Mouse (Mus musculus) midbrain, embryonic 13.5 days (tissue): ENCODE results near the gene Pdlim3. TPM values are rescaled to one million over a fixed set of nuclear protein-coding genes. Genes with fewer than 3 reads are reported as not detected.
"Not testable (repeated sequence)": the region's sequence is repeated elsewhere in the genome, so short reads cannot be mapped to it uniquely, and the experiment has no call there.

Source experiments
- ATAC-seq: fragments of 200-750 bp; cut with Nextera tagmentation; 2 replicates; pipeline ENCODE4 v1.8.0; 2017; ENCODE audit warnings: mild to moderate bottlenecking, moderate TSS enrichment, moderate library complexity
- H3K27ac ChIP-seq: fragments of 300-500 bp; sonication (generic); 2 replicates; pipeline ENCODE4 v1.5.1; 2015; ENCODE audit warnings: inconsistent platforms, mild to moderate bottlenecking, moderate library complexity
- H3K27me3 ChIP-seq: fragments of 300-500 bp; sonication (generic); 2 replicates; pipeline ENCODE4 v1.6.1; 2015; ENCODE audit warnings: mild to moderate bottlenecking, inconsistent platforms
- H3K36me3 ChIP-seq: fragments of 300-500 bp; sonication (generic); 2 replicates; pipeline ENCODE4 v1.6.1; 2015; ENCODE audit warnings: mild to moderate bottlenecking, inconsistent platforms
- H3K4me1 ChIP-seq: fragments of 300-500 bp; sonication (generic); replicated peaks from 2 replicates; pipeline ENCODE4 v1.6.1; 2015; ENCODE audit warnings: inconsistent platforms
- H3K4me2 ChIP-seq: fragments of 300-500 bp; sonication (generic); replicated peaks from 2 replicates; pipeline ENCODE4 v1.6.1; 2015; ENCODE audit warnings: moderate library complexity, mild to moderate bottlenecking, inconsistent platforms
- H3K4me3 ChIP-seq: fragments of 300-500 bp; sonication (generic); replicated peaks from 2 replicates; pipeline ENCODE4 v1.5.1; 2015; ENCODE audit warnings: mild to moderate bottlenecking, inconsistent platforms
- H3K9ac ChIP-seq: fragments of 300-500 bp; sonication (generic); replicated peaks from 2 replicates; pipeline ENCODE4 v1.6.1; 2015; ENCODE audit warnings: mild to moderate bottlenecking, inconsistent platforms
- H3K9me3 ChIP-seq: fragments of 300-500 bp; sonication (generic); 2 replicates; pipeline ENCODE4 v1.6.1; 2016; ENCODE audit warnings: mild to moderate bottlenecking, inconsistent platforms
- WGBS: fragments of 180-500 bp; shearing (Covaris S2); methylation state at CpG from one replicate; pipeline ENCODE4 v1.1.7; 2015; 5-methylcytosine and 5-hydroxymethylcytosine counted together
- polyA plus RNA-seq: library from polyadenylated mRNA; unstranded; fragments of >200 nt; fragmentation: Nextera tagmentation; extraction: Ambion mirVana; gene quantifications from 2 replicates; pipeline ENCODE4 v1.2.1, GENCODE M21; 2015

The Pdlim3 gene
- polyA plus RNA-seq = 20.5 and 34.9 TPM in 2 replicates

DNA sequence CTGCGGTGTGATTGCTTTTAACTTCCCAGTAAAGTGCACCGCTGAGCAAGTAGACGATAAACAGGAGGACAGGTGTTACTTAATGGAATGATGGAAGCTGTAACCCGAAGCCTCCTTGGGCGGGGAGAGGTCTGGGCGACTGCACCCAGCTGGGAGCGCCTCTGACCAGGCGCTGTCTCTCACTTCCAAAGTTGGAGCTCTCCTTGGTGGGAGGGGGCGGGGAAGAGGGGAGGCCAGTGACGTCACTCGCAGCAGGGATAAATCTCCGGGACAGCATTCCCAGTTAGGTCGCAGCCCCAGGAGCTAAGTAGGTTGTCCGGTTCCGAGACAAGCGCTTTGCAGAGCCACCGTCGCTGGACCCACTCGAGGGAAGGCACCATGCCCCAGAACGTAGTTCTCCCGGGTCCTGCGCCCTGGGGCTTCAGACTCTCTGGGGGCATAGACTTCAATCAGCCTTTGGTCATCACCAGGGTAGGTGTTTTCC lies at the start of gene Pdlim3:
Pdlim3 (plus strand) TSS at position 260 of the 484 bp plus-strand sequence.
- peaks cover 20% of the 10 kb centered on the region for H3K27me3 ChIP-seq
- H3K36me3 ChIP-seq = no peaks in the 10 kb centered on the region
- H3K4me1 ChIP-seq = peaks cover 16% of the 10 kb centered on the region
- H3K9ac ChIP-seq = peak within 1 kb of the TSS; percentile 53; the same call in 1 of the 2 replicates
- peak within 1 kb of the TSS; percentile 74 for H3K4me2 ChIP-seq
- no peaks in the 10 kb centered on the region for H3K9me3 ChIP-seq
- peak within 1 kb of the TSS; percentile 40 for H3K4me3 ChIP-seq
- ATAC-seq = peak; percentile 66
- H3K27ac ChIP-seq = no peak within 1 kb of the TSS
- WGBS = 1% methylated on average over 22 of the region's 22 CpGs

- Histone ChIP-seq H3K27me3 (no peaks in the 10 kb centered on the region), H3K4me3 (no peak overlapping the region), H3K4me2 (no peak overlapping the region), H3K9me3 (0 out of 2 replicates have a peak, but pooled peaks cover 2% of the 10 kb centered on the region), H3K27ac (no peak overlapping the region), H3K9ac (no peak overlapping the region), H3K36me3 (no peaks in the 10 kb centered on the region), H3K4me1 (no peaks in the 10 kb centered on the region; the same call in 1 of the 2 replicates)
- ATAC-seq = 0 out of 2 replicates have a peak, but pooled peaks have one; percentile 25
- WGBS = 67% methylated on average over 5 of the region's 5 CpGs
These were observed 42.0 kb upstream of the Pdlim3 start for GRCm38 (mm10) chr8:45843306-45843705.

- H3K4me2 ChIP-seq = no peak overlapping the region
- ATAC-seq = peak; percentile 78
- H3K27ac ChIP-seq = no peak overlapping the region
- WGBS = 68% methylated on average over 6 of the region's 6 CpGs
- no peaks in the 10 kb centered on the region for H3K27me3 ChIP-seq
- H3K4me1 ChIP-seq = no peaks in the 10 kb centered on the region; the same call in 1 of the 2 replicates
- H3K36me3 ChIP-seq = no peaks in the 10 kb centered on the region
- H3K9me3 ChIP-seq = 0 out of 2 replicates have a peak, but pooled peaks cover 2% of the 10 kb centered on the region
- no peak overlapping the region for H3K4me3 ChIP-seq
- no peak overlapping the region for H3K9ac ChIP-seq
These were observed 41.0 kb upstream of the Pdlim3 start for GRCm38 (mm10) chr8:45844097-45844885.

- ATAC-seq = no peak
- Histone ChIP-seq H3K27ac (no peak overlapping the region), H3K4me1 (no peaks in the 10 kb centered on the region; the same call in 1 of the 2 replicates), H3K9me3 (0 out of 2 replicates have a peak, but pooled peaks cover 2% of the 10 kb centered on the region), H3K4me3 (no peak overlapping the region), H3K9ac (no peak overlapping the region), H3K36me3 (no peaks in the 10 kb centered on the region), H3K27me3 (no peaks in the 10 kb centered on the region), H3K4me2 (no peak overlapping the region)
- WGBS = 60% methylated on average over 14 of the region's 14 CpGs
These were observed 40.3 kb upstream of the Pdlim3 start for GRCm38 (mm10) chr8:45844911-45845481.

- no peak for ATAC-seq
- H3K9me3 ChIP-seq = 0 out of 2 replicates have a peak, but pooled peaks cover 2% of the 10 kb centered on the region
- no peak overlapping the region for H3K4me2 ChIP-seq
- H3K27me3 ChIP-seq = no peaks in the 10 kb centered on the region
- H3K27ac ChIP-seq = no peak overlapping the region
- H3K9ac ChIP-seq = no peak overlapping the region
- H3K36me3 ChIP-seq = no peaks in the 10 kb centered on the region
- H3K4me3 ChIP-seq = no peak overlapping the region
- no peaks in the 10 kb centered on the region; the same call in 1 of the 2 replicates for H3K4me1 ChIP-seq
- 72% methylated on average over 4 of the region's 4 CpGs for WGBS
These were observed 39.4 kb upstream of the Pdlim3 start for GRCm38 (mm10) chr8:45845906-45846305.

GRCm38 (mm10) chr8:45855118-45855517 lies 30.1 kb upstream of the Pdlim3 start:
- 0 out of 2 replicates have a peak, but pooled peaks cover 6% of the 10 kb centered on the region for H3K4me1 ChIP-seq
- H3K4me2 ChIP-seq = no peak overlapping the region
- no peak overlapping the region for H3K27ac ChIP-seq
- no peak for ATAC-seq
- H3K9ac ChIP-seq = no peak overlapping the region
- H3K27me3 ChIP-seq = no peaks in the 10 kb centered on the region
- 93% methylated on average over 4 of the region's 4 CpGs for WGBS
- no peak overlapping the region for H3K4me3 ChIP-seq
- H3K9me3 ChIP-seq = no peaks in the 10 kb centered on the region
- no peaks in the 10 kb centered on the region for H3K36me3 ChIP-seq

DNA sequence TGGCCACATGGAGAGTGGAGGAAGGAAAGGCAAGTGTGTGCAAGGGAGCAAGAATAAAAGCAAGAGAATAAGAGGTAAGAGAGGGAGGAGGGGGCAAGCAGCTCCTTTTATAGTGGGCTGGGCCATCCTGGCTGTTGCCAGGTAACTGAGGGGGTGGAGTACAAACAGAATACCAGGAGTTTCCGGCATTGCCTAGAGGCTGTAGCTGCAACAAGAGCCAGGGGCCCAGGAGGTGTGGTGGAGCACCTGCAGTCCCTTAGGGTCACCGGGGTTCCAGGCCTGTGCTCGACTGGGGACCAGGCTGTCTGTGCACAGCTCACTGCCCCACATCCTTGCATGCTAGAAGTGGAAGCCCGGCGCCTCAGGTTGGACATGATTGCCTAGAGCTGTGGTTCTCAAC lies 27.5 kb upstream of the Pdlim3 start:
- 47% methylated on average over 5 of the region's 5 CpGs for whole genome bisulfite sequencing
- Histone ChIP-seq H3K4me1 (0 out of 2 replicates have a peak, but pooled peaks cover 6% of the 10 kb centered on the region), H3K27ac (no peak overlapping the region), H3K36me3 (no peaks in the 10 kb centered on the region), H3K9ac (no peak overlapping the region), H3K4me3 (no peak overlapping the region), H3K4me2 (no peak overlapping the region), H3K9me3 (no peaks in the 10 kb centered on the region), H3K27me3 (no peaks in the 10 kb centered on the region)
- no peak for ATAC-seq

DNA sequence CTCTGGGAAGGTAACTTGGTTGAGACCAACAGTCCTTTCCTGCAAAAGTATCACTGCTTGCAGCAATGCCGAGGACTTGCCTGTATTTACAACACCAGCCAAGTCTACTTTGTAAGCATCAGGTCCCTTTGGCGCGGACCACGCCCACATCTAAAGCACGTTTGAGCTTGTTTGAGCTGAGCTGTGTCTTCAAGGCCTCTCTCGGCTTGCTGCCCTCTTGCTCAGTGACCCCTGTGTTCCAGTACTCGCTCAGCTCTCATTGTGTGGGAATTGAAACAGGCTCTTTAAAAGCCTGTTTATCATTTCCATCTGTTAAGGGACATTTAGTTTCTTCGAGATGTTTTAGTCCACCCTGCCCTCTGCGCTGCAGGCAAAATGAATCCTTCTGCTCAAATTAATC lies 26.9 kb upstream of the Pdlim3 start:
- H3K4me3 ChIP-seq = no peak overlapping the region
- no peaks in the 10 kb centered on the region for H3K9me3 ChIP-seq
- 0 out of 2 replicates have a peak, but pooled peaks cover 6% of the 10 kb centered on the region for H3K4me1 ChIP-seq
- H3K27ac ChIP-seq = no peak overlapping the region
- 30% methylated on average over 9 of the region's 9 CpGs for WGBS
- H3K27me3 ChIP-seq = no peaks in the 10 kb centered on the region
- no peak overlapping the region for H3K9ac ChIP-seq
- ATAC-seq = no peak
- no peaks in the 10 kb centered on the region for H3K36me3 ChIP-seq
- H3K4me2 ChIP-seq = no peak overlapping the region

DNA sequence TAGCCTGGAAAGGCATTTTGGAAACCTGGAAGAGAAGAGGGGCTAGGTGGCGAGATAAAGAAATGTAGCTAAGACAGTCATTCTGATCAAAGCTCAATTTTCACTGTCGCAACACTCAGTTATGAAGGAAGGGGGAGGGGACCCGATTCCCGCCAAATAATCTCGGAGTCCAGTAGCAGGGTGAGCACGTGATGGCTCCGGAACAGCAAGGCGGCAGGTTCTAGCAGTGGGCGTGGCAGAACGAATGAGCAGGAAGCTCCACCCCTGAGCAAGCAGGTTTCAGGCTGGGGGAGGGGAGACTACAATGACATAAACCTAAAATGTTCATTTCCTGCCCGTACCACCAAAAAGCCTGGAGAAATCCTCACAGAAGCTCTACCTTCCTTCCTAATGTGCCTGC lies 13.7 kb upstream of the Pdlim3 start:
- not testable (repeated sequence) for ATAC-seq, H3K4me3 ChIP-seq, H3K4me2 ChIP-seq, H3K27ac ChIP-seq, H3K9ac ChIP-seq, H3K9me3 ChIP-seq, H3K27me3 ChIP-seq, H3K36me3 ChIP-seq
- peaks cover 21% of the 10 kb centered on the region for H3K4me1 ChIP-seq
- WGBS = 90% methylated on average over 11 of the region's 11 CpGs

GRCm38 (mm10) chr8:45872077-45872476 lies 13.2 kb upstream of the Pdlim3 start:
- Histone ChIP-seq H3K9me3 (no peaks in the 10 kb centered on the region), H3K36me3 (no peaks in the 10 kb centered on the region), H3K27ac (no peak overlapping the region), H3K4me1 (peaks cover 25% of the 10 kb centered on the region), H3K9ac (no peak overlapping the region), H3K4me3 (no peak overlapping the region), H3K27me3 (no peaks in the 10 kb centered on the region), H3K4me2 (no peak overlapping the region)
- ATAC-seq = no peak
- 92% methylated on average over 7 of the region's 7 CpGs for WGBS

GRCm38 (mm10) chr8:45874945-45875626 lies 10.2 kb upstream of the Pdlim3 start:
- ATAC-seq = peak; percentile 96
- H3K9ac ChIP-seq = no peak overlapping the region
- H3K27me3 ChIP-seq = no peaks in the 10 kb centered on the region
- no peak overlapping the region for H3K4me3 ChIP-seq
- WGBS = 11% methylated on average over 10 of the region's 10 CpGs
- peak overlapping the region; percentile 80 for H3K27ac ChIP-seq
- peaks cover 25% of the 10 kb centered on the region for H3K4me1 ChIP-seq
- H3K9me3 ChIP-seq = no peaks in the 10 kb centered on the region; the same call in 1 of the 2 replicates
- H3K4me2 ChIP-seq = 0 out of 2 replicates have a peak overlapping the region, but pooled peaks have one; percentile 7
- no peaks in the 10 kb centered on the region for H3K36me3 ChIP-seq
